Mouse (Mus musculus): Measurements from ENCODE around the gene Parvg.

DNA sequence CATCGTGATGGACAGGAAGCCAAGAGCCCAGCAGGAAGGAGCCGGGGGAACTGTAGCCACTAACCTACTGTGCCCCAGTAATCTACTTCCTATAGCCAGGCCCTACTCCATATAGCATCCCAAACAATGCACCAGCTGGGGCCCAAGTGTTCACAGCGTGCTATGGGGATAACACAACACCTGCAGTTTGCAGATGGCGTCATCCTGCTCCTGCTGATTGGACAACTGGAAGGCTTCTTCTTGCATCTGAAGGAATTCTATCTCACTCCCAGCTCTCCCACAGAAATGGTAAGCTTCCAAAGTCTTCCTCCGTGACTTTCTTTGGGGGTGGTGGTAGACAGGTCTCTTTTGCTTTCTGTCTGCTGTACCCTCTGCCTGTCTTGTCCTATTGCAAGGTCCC, 13.8 kb downstream of the Parvg start:
- TF ChIP-seq CTCF (IDR thresholded peaks at IDR 0.05; ENCODE audit: low read depth) (no peak), EP300 (IDR thresholded peaks at IDR 0.05; ENCODE audit: low read depth) (no peak)
